Mouse (Mus musculus) cerebellum, postnatal 10 days (tissue): ENCODE measurements around the gene Pycr1.

Experiments
- DNase-seq, 2 experiments: peaks; one replicate each; pipeline ENCODE4 v3.0.0; 2021; ENCODE audit warnings: mixed read lengths in 2 of 2

The Pycr1 gene

DNA sequence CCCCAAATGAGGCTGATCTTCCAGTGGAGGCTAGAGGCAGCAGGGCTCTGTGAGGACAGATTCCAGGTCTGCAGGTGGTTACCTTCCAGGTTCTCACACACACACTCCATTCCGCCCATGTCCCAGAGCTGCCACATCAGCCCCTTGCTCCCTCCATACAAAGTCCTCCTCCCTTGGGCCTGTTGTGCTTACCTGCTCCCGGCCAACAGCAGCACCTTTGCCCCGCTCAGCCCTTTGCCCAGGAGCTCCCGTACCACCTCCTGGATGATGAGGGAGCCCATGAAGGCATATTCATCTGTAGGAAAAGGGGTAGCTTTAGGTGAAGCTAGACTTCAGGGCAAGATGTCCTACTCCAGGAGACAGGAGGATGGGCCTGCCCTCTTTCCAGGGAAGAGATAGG lies 13.7 kb upstream of the Pycr1 start:
- no peak for DNase-seq

DNA sequence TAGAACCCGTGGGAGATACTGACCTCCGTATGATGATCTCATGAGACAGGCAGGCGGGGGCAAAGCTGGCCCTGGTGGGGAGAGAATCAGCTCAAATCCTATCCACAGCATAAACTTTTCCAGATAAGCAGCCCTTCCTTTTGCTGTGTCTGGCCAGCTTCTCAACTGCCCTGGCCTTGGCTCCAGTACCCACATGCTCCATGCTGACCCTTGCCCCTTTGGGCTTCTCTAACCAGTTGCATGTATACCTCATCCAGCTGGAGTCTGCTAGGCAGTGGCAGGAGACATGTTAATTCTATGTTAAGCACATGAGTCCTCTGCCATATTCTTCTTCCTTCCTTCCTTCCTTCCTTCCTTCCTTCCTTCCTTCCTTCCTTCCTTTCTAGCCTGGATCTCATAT lies 11.2 kb upstream of the Pycr1 start:
- no peak for DNase-seq

- DNase-seq, result no peak
Measured at GRCm38 (mm10) chr11:120651872-120652271, 8.3 kb upstream of the Pycr1 start.

DNA sequence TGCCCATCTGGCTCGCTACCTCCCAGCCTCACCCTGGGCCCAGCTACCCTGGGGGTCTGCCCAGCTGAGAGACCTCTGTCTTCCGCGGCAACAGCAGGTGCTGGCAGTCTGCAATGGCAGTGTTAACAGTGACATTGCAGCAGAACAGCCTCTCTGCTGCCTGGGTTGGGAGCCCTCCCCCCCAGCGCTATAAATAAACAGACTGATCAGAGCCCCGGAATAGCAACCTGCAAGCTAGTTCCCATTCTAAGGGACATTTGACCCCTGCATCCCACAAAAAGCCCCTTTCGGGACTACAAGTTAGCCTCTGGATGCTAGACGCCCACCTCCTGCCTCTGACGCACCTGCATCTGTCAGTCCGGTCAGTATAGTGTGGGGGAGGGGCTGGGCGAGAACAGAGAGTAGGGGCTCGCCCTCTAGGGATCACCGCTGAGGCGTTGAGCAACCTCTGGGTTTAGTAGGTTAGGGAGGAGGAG lies 4.5 kb upstream of the Pycr1 start, which contains the start of gene Myadml2:
Gene Myadml2 (minus strand): TSS at position 158 of the 476 bp plus-strand sequence.
- DNase-seq, result peak; percentile 55 to 62

- DNase-seq, result no peak
Measured at GRCm38 (mm10) chr11:120647047-120647830, 3.7 kb upstream of the Pycr1 start.

DNA sequence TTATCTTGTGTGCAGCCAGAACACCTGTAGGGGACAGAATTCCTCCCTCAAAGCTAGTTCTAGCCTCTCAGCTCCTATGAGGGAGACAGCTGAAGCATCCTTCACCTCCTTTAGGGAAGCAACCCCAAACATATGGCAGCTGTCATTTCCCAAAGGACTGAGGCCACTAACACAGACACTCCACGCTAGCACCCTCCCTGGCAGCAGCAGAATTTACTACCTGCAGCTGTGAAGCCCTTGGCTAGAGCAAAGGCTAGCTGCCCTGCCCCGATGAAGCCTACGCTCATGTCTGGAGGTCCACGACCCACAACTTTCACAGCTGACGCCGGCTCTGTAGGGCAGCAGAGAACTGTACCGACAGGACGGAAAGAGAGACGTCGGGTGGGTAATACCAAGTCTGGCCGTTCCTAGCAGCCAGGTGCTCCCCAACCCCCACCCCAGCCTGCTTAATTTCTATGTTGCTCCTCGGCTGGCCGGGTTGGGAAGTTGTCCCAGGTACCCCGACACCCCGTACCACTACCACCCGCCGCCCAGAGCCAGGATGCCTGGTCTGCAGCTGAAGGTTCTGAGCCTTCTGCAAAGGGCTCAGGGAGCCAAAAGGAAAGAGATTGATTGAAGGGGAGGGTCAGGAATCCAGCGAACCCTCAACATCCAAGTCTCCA lies 499 bp downstream of the Pycr1 start:
- peak; percentile 49 to 58 for DNase-seq

DNA sequence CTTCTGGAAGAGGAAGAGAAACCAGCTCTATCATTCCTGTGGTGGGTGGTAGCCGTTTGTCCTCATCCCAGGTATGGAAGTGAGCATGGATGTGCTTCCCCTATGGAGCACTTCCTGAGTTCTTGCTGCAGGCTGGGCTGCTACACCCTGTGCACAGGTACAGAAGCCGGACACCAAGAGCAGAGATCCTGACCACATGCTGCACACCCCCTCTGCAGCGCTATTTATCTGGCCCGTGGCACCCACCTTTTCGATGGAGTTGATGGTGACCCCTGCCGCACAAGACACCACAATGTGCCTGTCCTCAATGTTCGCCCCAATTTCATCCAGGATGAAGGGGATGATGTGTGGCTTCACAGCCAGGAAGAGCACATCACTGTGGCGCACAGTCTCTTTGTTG lies 1.7 kb downstream of the Pycr1 start:
- DNase-seq, result no peak

DNA sequence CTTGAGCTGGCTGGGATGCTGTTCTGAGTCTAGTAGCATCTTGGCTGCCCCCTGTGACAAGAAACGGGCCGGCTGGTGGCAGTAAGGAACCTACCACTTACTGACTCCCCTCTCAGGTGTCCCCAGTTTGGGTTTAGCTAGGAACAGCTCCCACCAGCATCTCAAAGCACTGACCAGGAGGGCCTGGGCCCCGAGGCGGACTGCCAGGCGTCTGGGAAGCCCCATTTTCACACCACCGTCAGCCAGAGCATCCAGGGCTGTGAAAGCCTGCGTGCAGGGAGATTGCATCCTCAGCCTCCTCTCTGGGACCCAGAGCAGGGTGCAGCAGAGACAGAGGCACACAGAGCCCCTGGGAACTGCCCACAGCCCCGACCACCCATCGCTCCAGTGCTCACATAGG lies 2.3 kb downstream of the Pycr1 start:
- no peak for DNase-seq

- DNase-seq, result no peak
Measured at GRCm38 (mm10) chr11:120634810-120635209, 8.8 kb downstream of the Pycr1 start.

DNA sequence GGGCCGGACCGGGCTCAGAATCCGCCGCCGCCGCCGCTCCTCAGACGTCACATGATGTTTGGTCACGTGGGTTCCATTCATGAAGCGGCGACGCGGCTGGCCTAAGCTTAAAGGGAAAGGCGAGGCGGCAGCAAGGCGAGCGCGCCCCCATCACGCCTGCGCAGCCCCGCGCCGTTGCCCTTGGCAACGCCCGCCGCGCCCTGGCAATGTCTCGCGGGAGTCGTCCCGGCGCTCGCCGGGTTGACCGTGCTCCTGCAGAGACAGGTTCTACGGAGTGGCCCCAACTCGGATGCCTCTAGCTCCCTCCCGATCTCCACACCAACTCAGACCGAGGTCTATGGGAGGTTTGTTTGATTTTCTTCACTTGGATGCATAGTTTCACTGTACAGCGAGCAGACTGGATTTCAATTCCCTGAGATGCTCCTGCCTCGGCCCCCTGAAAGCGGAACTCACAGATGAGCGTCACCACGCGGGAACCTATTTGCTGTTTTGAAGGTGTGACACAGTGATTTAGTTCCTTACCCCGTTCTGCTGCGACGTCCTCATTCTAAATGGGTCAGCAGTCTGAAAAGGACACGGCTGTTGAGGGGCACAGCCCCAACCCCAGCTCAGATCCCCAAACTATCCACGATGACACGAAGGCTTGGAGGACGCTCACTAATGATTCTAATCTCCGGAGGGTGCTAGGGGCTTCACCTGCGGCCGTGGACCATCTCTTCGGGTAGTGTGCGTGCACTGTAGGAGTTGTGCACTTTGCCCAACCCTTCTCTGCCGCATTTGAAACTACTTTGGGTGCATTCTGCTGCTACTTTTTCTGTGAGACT lies 9.8 kb downstream of the Pycr1 start, which contains the start of gene Mafg:
Gene Mafg (minus strand): TSS at position 81 of the 824 bp plus-strand sequence.
- DNase-seq, result peak; percentile 96

DNA sequence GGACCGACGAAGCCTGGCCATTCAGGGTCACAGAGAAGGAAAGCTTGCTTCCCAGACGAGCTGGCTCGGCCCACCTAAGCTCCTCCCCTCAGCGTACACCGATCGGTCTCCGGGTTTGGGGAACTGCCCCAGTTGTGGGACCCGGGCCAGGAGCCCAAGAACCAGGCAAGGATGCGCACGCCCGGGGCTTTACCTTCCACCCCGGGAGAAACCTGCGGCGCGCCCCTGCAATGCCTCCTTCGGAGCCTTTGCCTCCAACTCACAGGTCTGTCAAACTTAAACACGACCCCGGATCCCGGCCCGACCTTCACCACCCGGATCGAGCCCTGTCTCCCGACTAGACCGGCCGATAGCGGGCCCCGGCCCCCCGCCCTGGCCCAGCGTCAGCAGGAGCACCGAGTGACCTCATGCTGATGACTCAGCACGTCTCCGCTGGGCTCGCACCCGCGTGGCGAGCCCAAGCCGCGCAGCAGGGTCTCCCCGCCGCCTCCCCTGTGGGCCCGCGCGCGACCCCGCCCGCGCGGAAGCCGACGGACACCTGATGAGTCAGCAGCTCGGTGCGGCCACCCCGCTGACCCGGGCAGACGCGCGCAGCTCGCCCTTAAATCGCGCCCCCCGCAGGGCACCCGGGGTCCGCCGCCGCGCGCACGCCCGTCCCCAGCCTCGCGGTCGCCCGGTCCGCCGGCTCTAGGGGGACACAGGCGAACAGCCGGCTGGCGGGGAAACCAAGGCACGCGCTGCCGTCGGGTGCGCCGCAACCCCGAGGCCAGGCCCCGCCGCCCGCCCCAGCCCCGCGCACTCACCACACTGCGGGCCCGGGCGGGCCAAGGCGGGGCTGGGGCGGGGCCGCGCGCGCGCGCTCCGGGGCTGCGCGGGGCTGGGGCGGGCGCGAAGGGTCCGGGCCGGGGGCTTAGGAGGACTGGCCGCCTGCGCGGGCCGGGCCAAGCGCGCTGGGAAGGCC lies 10.7 kb downstream of the Pycr1 start:
- peak; percentile 73 to 75 for DNase-seq

- DNase-seq, result no peak
Measured at GRCm38 (mm10) chr11:120631726-120632448, 11.7 kb downstream of the Pycr1 start.

- DNase-seq, result no peak
Measured at GRCm38 (mm10) chr11:120630881-120631725, 12.5 kb downstream of the Pycr1 start.

DNA sequence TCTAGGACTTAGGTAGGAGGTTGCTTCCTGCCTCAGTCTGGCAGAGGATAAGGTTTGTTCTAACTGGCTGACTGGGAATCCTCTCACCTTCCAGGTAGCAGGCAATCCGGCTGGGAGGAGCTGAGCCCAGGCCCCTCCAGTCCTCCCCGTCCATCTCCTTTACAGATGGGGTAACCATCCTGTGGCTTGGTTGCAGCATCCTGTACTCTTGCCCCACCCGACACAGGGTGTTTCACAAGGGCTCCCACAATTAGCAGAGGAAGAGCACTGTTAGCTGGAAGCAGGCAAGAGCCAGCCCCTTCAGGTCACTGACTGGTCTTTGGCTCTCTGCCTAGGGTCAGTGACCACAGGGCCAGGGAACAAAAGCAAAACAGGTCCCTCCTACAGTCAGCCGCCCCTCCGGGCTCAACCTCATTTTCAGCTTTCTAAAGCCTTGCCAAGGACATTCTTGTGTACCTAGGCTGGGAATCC lies 13.1 kb downstream of the Pycr1 start:
- DNase-seq, result no peak

DNA sequence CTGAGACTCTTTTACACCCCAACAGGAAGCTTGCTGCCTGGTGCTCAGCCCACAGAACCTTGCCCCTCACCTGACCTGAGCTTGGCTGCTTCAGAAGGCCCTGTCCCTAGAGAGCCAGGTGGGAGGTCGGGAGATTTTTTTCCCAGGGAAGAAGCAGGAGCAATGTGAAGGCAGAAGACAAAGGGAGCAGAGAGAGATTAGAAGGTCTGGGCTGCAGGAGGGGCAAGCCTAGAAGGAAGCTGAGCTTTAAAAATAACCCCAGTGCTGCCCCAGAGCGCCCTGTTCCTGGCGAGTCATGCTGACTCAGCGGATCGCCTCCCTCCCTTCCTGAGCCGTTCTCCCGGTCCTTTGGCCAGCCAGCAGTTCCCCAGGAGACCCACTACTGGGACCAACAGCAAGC lies 13.7 kb downstream of the Pycr1 start:
- DNase-seq, result no peak

DNA sequence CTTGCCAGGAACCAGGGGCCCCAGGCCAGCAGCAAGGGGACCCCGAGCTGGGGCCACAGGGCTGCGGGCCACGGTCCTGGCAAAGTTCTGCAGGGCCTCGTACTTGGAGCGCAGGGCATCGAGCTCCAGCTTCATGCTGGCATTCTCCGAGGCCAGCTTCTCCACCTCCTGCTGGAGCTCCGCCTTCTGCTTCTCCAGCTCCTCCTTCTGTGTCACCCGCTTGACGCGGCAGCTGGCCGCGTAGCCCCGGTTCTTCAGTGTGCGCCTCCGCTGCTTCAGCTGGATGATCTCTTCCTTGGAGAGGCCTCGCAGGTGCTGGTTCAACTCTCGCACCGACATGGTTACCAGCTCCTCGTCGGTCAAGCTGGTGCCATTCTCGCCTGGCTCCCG lies 14.2 kb downstream of the Pycr1 start:
- DNase-seq, result peak in 1 of 2 experiments; percentile 40

GRCm38 (mm10) chr11:120628601-120629340 lies 14.8 kb downstream of the Pycr1 start:
- DNase-seq, result no peak

DNA sequence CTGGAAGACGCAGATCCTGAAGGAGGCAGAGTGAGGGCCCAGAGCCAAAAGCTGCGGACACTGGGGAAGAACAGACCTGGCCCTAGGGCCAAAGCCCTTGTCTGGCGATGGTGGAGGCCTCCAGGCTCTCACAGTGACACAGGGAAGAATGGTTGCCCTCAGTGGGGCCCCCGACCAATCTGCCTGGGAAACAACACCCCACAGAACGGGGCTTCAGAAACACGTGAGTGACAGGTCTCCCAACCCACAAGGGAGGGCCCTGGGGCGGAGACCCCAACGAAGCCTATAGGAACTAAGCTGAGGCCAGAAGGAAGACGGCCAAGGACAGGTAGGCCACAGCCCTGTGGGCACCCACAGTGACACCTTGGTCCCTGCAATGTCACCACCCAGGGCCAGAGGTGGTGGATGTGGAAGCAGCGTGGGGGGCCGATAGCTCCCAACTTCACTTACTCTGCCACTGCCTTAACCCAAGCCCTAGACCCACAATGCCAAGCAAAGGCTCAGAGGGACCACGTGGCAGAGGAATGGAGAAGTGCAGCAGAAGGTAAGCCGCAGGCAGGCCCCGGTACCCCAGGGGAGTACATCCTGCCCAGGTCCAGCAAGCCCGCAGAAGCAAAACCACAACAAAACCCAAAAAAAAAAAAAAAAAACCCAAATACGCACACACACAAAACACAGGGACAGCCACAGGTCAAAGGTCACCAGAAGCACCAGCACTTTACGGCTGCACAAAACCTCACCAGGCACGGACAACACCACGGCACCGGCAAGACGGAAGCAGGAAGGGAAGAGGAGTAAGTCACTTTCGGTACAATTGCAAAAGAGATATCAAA lies 15.9 kb downstream of the Pycr1 start:
- DNase-seq, result no peak
